Comparison of ENCODE assay signal across 18 mouse cellular contexts in genomic region chr13:15446782-15447564, GRCm38 (mm10).
"Had no signal": no experiment of that assay in that cellular context is flagged by ENCODE, and none has a peak within 500 bp of the region (broad histone marks: within the 10 kb centered on the region; RNA-seq: fewer than 3 reads in every experiment).

No protein-coding gene starts in this region.

- H3K9ac ChIP-seq: liver, embryonic 12.5 days; liver, embryonic 14.5 days; midbrain, embryonic 12.5 days; neural tube, embryonic 13.5 days; neural tube, embryonic 15.5 days; stomach, embryonic 15.5 days had no signal

- H3K27ac ChIP-seq: liver, embryonic 12.5 days; liver, embryonic 14.5 days; midbrain, embryonic 10.5 days; midbrain, embryonic 12.5 days; neural tube, embryonic 13.5 days; neural tube, embryonic 15.5 days; stomach, embryonic 15.5 days; stomach, postnatal 0 days had no signal

- H3K4me3 ChIP-seq: liver, embryonic 12.5 days; midbrain, embryonic 10.5 days; midbrain, embryonic 12.5 days; myocyte; neural tube, embryonic 13.5 days; neural tube, embryonic 15.5 days; stomach, embryonic 15.5 days had no signal

- H3K4me2 ChIP-seq: liver, embryonic 12.5 days; midbrain, embryonic 12.5 days; neural tube, embryonic 13.5 days; neural tube, embryonic 15.5 days; stomach, embryonic 15.5 days had no signal

- H3K9me3 ChIP-seq: liver, embryonic 12.5 days; midbrain, embryonic 10.5 days; midbrain, embryonic 12.5 days; neural tube, embryonic 13.5 days; neural tube, embryonic 15.5 days; stomach, embryonic 15.5 days had no signal

- H3K36me3 ChIP-seq: liver, embryonic 12.5 days; midbrain, embryonic 10.5 days; midbrain, embryonic 12.5 days; neural tube, embryonic 13.5 days; neural tube, embryonic 15.5 days; stomach, embryonic 15.5 days had no signal

- H3K4me1 ChIP-seq: liver, embryonic 12.5 days; midbrain, embryonic 10.5 days; midbrain, embryonic 12.5 days; neural tube, embryonic 13.5 days; neural tube, embryonic 15.5 days; stomach, embryonic 15.5 days had no signal

- H3K27me3 ChIP-seq: liver, embryonic 12.5 days; midbrain, embryonic 12.5 days; neural tube, embryonic 13.5 days; neural tube, embryonic 15.5 days; stomach, embryonic 15.5 days had no signal

- ATAC-seq: liver, embryonic 12.5 days; lung, postnatal 0 days; midbrain, embryonic 16.5 days had no signal

- DNase-seq: lung, postnatal 14 days; lung, postnatal 4 days; midbrain, embryonic 14.5 days; right cerebral cortex, postnatal 14 days; thymus, adult 2 months; thymus, postnatal 25 days; thymus, postnatal 4 days had no signal
